Mouse (Mus musculus) erythroblast, embryonic 14.5 days (primary cell): ENCODE data around the gene Agrn. TPM values are rescaled to one million over a fixed set of nuclear protein-coding genes. Genes with fewer than 3 reads are reported as not detected.

Experiments used
- H3K27me3 ChIP-seq: 2 replicates; pipeline ENCODE4 v1.6.1; 2012; ENCODE audit warnings: inconsistent platforms; ENCODE audit not compliant: control insufficient read depth
- H3K36me3 ChIP-seq: 2 replicates; pipeline ENCODE4 v1.6.1; 2012; ENCODE audit warnings: mild to moderate bottlenecking, inconsistent platforms; ENCODE audit not compliant: control insufficient read depth
- H3K4me1 ChIP-seq: 2 replicates; pipeline ENCODE4 v1.6.1; 2012; ENCODE audit warnings: inconsistent platforms; ENCODE audit not compliant: control insufficient read depth
- H3K4me3 ChIP-seq: replicated peaks from 2 replicates; pipeline ENCODE3; 2012; ENCODE audit warnings: moderate library complexity, mild to moderate bottlenecking, inconsistent platforms
- H3K9me3 ChIP-seq: 2 replicates; pipeline ENCODE4 v1.6.1; 2012; ENCODE audit warnings: low read length, inconsistent platforms, mixed read lengths; ENCODE audit not compliant: control insufficient read depth
- GATA1 ChIP-seq: IDR thresholded peaks from 2 replicates; pipeline ENCODE4 v1.6.1; 2012; ENCODE audit warnings: low read length, inconsistent platforms, mixed read lengths
- TAL1 ChIP-seq: IDR thresholded peaks from 3 replicates; pipeline ENCODE4 v1.6.1; 2012; ENCODE audit warnings: low read length, inconsistent platforms, mixed read lengths
- polyA plus RNA-seq: library from polyadenylated mRNA; stranded (reverse); fragments of >175 nt; gene quantifications from 2 replicates; pipeline ENCODE4 v1.2.3, GENCODE M21; 2012

The Agrn gene
- polyA plus RNA-seq, 1 experiment: 0.45 TPM

GRCm38 (mm10) chr4:156135112-156135511 lies 62.2 kb downstream of the Agrn start:
- Histone ChIP-seq H3K9me3 (peaks cover 3% of the 10 kb centered on the region; the same call in 1 of the 2 replicates), H3K4me1 (peaks cover 10% of the 10 kb centered on the region), H3K36me3 (no peaks in the 10 kb centered on the region), H3K27me3 (no peaks in the 10 kb centered on the region), H3K4me3 (no peak overlapping the region)
- no peak for TF ChIP-seq GATA1
- no peak for TF ChIP-seq TAL1

- no peaks in the 10 kb centered on the region for H3K27me3 ChIP-seq
- H3K4me1 ChIP-seq: peaks cover 10% of the 10 kb centered on the region
- peaks cover 3% of the 10 kb centered on the region; the same call in 1 of the 2 replicates for H3K9me3 ChIP-seq
- H3K36me3 ChIP-seq: no peaks in the 10 kb centered on the region
- no peak overlapping the region for H3K4me3 ChIP-seq
- no peak for TF ChIP-seq TAL1
- no peak for TF ChIP-seq GATA1
Measured at GRCm38 (mm10) chr4:156133943-156134605, 63.2 kb downstream of the Agrn start.

GRCm38 (mm10) chr4:156133334-156133733 lies 64.0 kb downstream of the Agrn start:
- no peak for TF ChIP-seq TAL1
- no peak for TF ChIP-seq GATA1
- Histone ChIP-seq H3K4me3 (no peak overlapping the region), H3K4me1 (peaks cover 10% of the 10 kb centered on the region), H3K36me3 (no peaks in the 10 kb centered on the region), H3K27me3 (no peaks in the 10 kb centered on the region), H3K9me3 (peaks cover 3% of the 10 kb centered on the region; the same call in 1 of the 2 replicates)

- Histone ChIP-seq H3K4me1 (peaks cover 17% of the 10 kb centered on the region), H3K4me3 (no peak overlapping the region), H3K9me3 (no peaks in the 10 kb centered on the region), H3K36me3 (peaks cover 11% of the 10 kb centered on the region), H3K27me3 (no peaks in the 10 kb centered on the region)
- no peak for TF ChIP-seq GATA1
- TF ChIP-seq TAL1: no peak
Measured at GRCm38 (mm10) chr4:156130940-156131339, 66.3 kb downstream of the Agrn start.

- Histone ChIP-seq H3K27me3 (no peaks in the 10 kb centered on the region), H3K4me1 (peaks cover 19% of the 10 kb centered on the region), H3K9me3 (no peaks in the 10 kb centered on the region), H3K4me3 (no peak within 1 kb of the TSS), H3K36me3 (peaks cover 16% of the 10 kb centered on the region)
- TF ChIP-seq GATA1: no peak
- no peak for TF ChIP-seq TAL1
Measured at GRCm38 (mm10) chr4:156130436-156130835, 66.9 kb downstream of the Agrn start, which contains the start of gene Rnf223. TSS of gene Rnf223 (plus strand) at chr4:156130513.

GRCm38 (mm10) chr4:156128746-156129145 lies 68.5 kb downstream of the Agrn start:
- Histone ChIP-seq H3K4me1 (peaks cover 19% of the 10 kb centered on the region), H3K36me3 (peaks cover 32% of the 10 kb centered on the region), H3K9me3 (no peaks in the 10 kb centered on the region), H3K4me3 (no peak overlapping the region), H3K27me3 (no peaks in the 10 kb centered on the region)
- no peak for TF ChIP-seq TAL1
- TF ChIP-seq GATA1: no peak

GRCm38 (mm10) chr4:156126841-156127240 lies 70.4 kb downstream of the Agrn start:
- Histone ChIP-seq H3K4me3 (no peak overlapping the region), H3K9me3 (no peaks in the 10 kb centered on the region), H3K4me1 (peaks cover 19% of the 10 kb centered on the region), H3K27me3 (no peaks in the 10 kb centered on the region), H3K36me3 (peaks cover 51% of the 10 kb centered on the region)
- no peak for TF ChIP-seq GATA1
- no peak for TF ChIP-seq TAL1

- TF ChIP-seq GATA1: no peak
- TF ChIP-seq TAL1: no peak
- no peak overlapping the region for H3K4me3 ChIP-seq
- no peaks in the 10 kb centered on the region for H3K9me3 ChIP-seq
- H3K27me3 ChIP-seq: no peaks in the 10 kb centered on the region
- peaks cover 66% of the 10 kb centered on the region for H3K36me3 ChIP-seq
- peaks cover 19% of the 10 kb centered on the region for H3K4me1 ChIP-seq
Measured at GRCm38 (mm10) chr4:156125393-156125792, 71.9 kb downstream of the Agrn start.

GRCm38 (mm10) chr4:156124077-156124476 lies 73.2 kb downstream of the Agrn start:
- no peaks in the 10 kb centered on the region for H3K27me3 ChIP-seq
- H3K36me3 ChIP-seq: peaks cover 79% of the 10 kb centered on the region
- no peaks in the 10 kb centered on the region for H3K9me3 ChIP-seq
- H3K4me1 ChIP-seq: peaks cover 19% of the 10 kb centered on the region
- TF ChIP-seq GATA1: no peak
- TF ChIP-seq TAL1: no peak
- H3K4me3 ChIP-seq: no peak overlapping the region

Other genes starting within 250 kb of the Agrn start
- gene C1qtnf12, start 235.2 kb downstream of the Agrn start, polyA plus RNA-seq: 7.7 and 11.5 TPM in 2 replicates
- gene B3galt6, start 204.8 kb downstream of the Agrn start, polyA plus RNA-seq: 0.11 and 0.22 TPM in 2 replicates
- 3.2 and 4.3 TPM in 2 replicates for gene Sdf4, start 204.6 kb downstream of the Agrn start, polyA plus RNA-seq
- 0.11 and 0.24 TPM in 2 replicates for gene Tnfrsf4, start 183.6 kb downstream of the Agrn start, polyA plus RNA-seq
- not detected in 2 replicates for gene Tnfrsf18, start 171.3 kb downstream of the Agrn start, polyA plus RNA-seq
- gene Ttll10, start 138.1 kb downstream of the Agrn start, polyA plus RNA-seq: not detected in 2 replicates
- 0.90 and 0.96 TPM in 2 replicates for gene 9430015G10Rik, start 87.5 kb downstream of the Agrn start, polyA plus RNA-seq
- 0.10 TPM in 2 replicates for gene Rnf223, start 67.0 kb downstream of the Agrn start, polyA plus RNA-seq
- gene Isg15, start 3.3 kb upstream of the Agrn start, polyA plus RNA-seq: 0.75 and 0.80 TPM in 2 replicates
- gene AW011738, start 5.8 kb upstream of the Agrn start, polyA plus RNA-seq: 0.13 and 0.15 TPM in 2 replicates
- not detected in 2 replicates for gene Perm1, start 18.4 kb upstream of the Agrn start, polyA plus RNA-seq
- 1.5 and 2.4 TPM in 2 replicates for gene Plekhn1, start 37.4 kb upstream of the Agrn start, polyA plus RNA-seq
- 2.9 and 3.0 TPM in 2 replicates for gene Noc2l, start 38.5 kb upstream of the Agrn start, polyA plus RNA-seq
- 72.2 and 81.7 TPM in 2 replicates for gene Samd11, start 58.2 kb upstream of the Agrn start, polyA plus RNA-seq
- gene Vmn2r-ps159, start 133.6 kb upstream of the Agrn start, polyA plus RNA-seq: not detected in 2 replicates